Mouse (Mus musculus) left cerebral cortex, postnatal 4 days (tissue): Measurements from ENCODE around the gene Dzip1. TPM values are rescaled to one million over a fixed set of nuclear protein-coding genes. Genes with fewer than 3 reads are reported as not detected.

ENCODE experiments used
- DNase-seq: peaks from one replicate; pipeline ENCODE4 v3.0.0-alpha.2; 2022
- intact Hi-C: fragments of 180-260 bp; cut with DNase I; formaldehyde crosslinking; loops from one replicate; pipeline ENCODE4 v1.15.1; 2025
- total RNA-seq, 2 experiments: library from RNA; stranded (reverse); gene quantifications; 2 replicates each; pipeline ENCODE4 v1.2.3; 2021

Gene Dzip1
- total RNA-seq, 2 experiments from 2014 or later = 180 to 196 TPM

GRCm38 (mm10) chr14:118839416-118839815 lies 85.8 kb downstream of the Dzip1 start:
- DNase-seq = no peak
- intact Hi-C loops = no loop called here

- intact Hi-C loops = no loop called here
- DNase-seq = no peak
Measured at GRCm38 (mm10) chr14:118838556-118839120, 86.6 kb downstream of the Dzip1 start.

- DNase-seq = no peak
- intact Hi-C loops = no loop called here
Measured at GRCm38 (mm10) chr14:118836754-118837153, 88.5 kb downstream of the Dzip1 start.

GRCm38 (mm10) chr14:118836145-118836544 lies 89.1 kb downstream of the Dzip1 start:
- intact Hi-C loops = no loop called here
- DNase-seq = no peak

- intact Hi-C loops = no loop called here
- no peak for DNase-seq
Measured at GRCm38 (mm10) chr14:118834313-118834712, 90.9 kb downstream of the Dzip1 start.

GRCm38 (mm10) chr14:118833241-118833640 lies 92.0 kb downstream of the Dzip1 start:
- intact Hi-C loops = no loop called here
- no peak for DNase-seq

GRCm38 (mm10) chr14:118831597-118831996 lies 93.7 kb downstream of the Dzip1 start:
- intact Hi-C loops = no loop called here
- DNase-seq = no peak

- intact Hi-C loops = no loop called here
- DNase-seq = no peak
Measured at GRCm38 (mm10) chr14:118829331-118830095, 95.7 kb downstream of the Dzip1 start.

- no peak for DNase-seq
- intact Hi-C loops = no loop called here
Measured at GRCm38 (mm10) chr14:118827283-118827904, 97.9 kb downstream of the Dzip1 start.

GRCm38 (mm10) chr14:118826346-118826745 lies 98.9 kb downstream of the Dzip1 start:
- peak; percentile 11 for DNase-seq
- intact Hi-C loops = no loop called here

Other genes with a start within 250 kb of the Dzip1 start
- gene Abcc4, start 219.2 kb downstream of the Dzip1 start, total RNA-seq = 1 to 10 TPM; 4.3 to 4.6 TPM
- gene Cldn10, start 137.6 kb downstream of the Dzip1 start, total RNA-seq = 1 to 10 TPM; 5.4 to 6.7 TPM
- gene Dnajc3, start 12.5 kb upstream of the Dzip1 start, total RNA-seq = 10 to 100 TPM; 22.5 to 25.5 TPM
- 10 to 100 TPM; 42.1 to 42.5 TPM for gene Uggt2, start 174.0 kb upstream of the Dzip1 start, total RNA-seq
- 10 to 100 TPM; 51.4 to 58.0 TPM for gene Hs6st3, start 212.9 kb upstream of the Dzip1 start, total RNA-seq